Comparison of ENCODE assay signal across 8 mouse cellular contexts in the genomic region with DNA sequence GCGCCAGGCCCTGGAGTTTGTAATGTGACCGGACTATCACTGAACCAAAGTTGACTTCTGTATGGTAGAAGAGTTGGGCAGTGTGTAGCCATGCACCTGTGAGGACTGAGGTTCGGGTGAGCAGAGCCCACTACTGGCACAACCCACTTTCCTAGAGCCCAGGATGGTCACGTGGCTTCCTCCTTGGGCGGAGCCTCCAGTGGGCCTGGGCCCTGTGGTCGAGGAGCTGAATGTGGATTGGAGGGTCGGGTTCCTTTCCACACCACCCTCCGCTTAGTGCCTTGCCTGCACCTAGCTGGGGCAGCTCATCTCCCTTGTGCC. TPM values are rescaled to one million over a fixed set of nuclear protein-coding genes. Genes with fewer than 3 reads are reported as not detected.
DNase-seq lines count a peak whose midpoint lies in the region; ATAC-seq and TF ChIP-seq lines count a peak whose summit lies in the region.

No protein-coding gene starts in this region.

- intact Hi-C loops in heart, postnatal 14 days (cut with DNase I), result loop anchor here (5.0 to 10.0 kb wide), 3 partner anchors 100 to 312 kb away; no protein-coding TSS in a partner anchor

- peaks cover 60% of the 10 kb centered on the region for H3K4me1 ChIP-seq in E14TG2a.4 (replicated peaks; ENCODE audit: low read depth, low read length)
- H3K4me1 ChIP-seq in forebrain, embryonic 14.5 days (ENCODE audit: control insufficient read depth, insufficient read depth, low read length), result peaks cover 12% of the 10 kb centered on the region
- peaks cover 40% of the 10 kb centered on the region for H3K4me1 ChIP-seq in liver, embryonic 16.5 days (ENCODE audit: control insufficient read depth, low read depth, low read length)
- H3K4me1 ChIP-seq in neural tube, embryonic 12.5 days, result peaks cover 9% of the 10 kb centered on the region
- H3K4me1 ChIP-seq in stomach, postnatal 0 days (replicated peaks; ENCODE audit: control insufficient read depth, insufficient read depth), result peaks cover 4% of the 10 kb centered on the region; the same call in 1 of the 2 replicates

- WGBS in forebrain, embryonic 14.5 days, result under 1% methylated on average over 8 of the region's 8 CpGs
- under 1% methylated on average over 8 of the region's 8 CpGs for WGBS in large intestine, adult 2 months
- whole genome bisulfite sequencing in liver, embryonic 16.5 days (ENCODE audit: insufficient replicate concordance), result 0% methylated on average over 8 of the region's 8 CpGs
- WGBS in neural tube, embryonic 12.5 days, result 0% methylated on average over 8 of the region's 8 CpGs
- WGBS in stomach, postnatal 0 days, result 2% methylated on average over 8 of the region's 8 CpGs

- H3K4me2 ChIP-seq in forebrain, embryonic 14.5 days (ENCODE audit: low read length), result peak overlapping the region; percentile 99
- H3K4me2 ChIP-seq in liver, embryonic 16.5 days (ENCODE audit: low read depth, low read length), result peak overlapping the region; percentile 87
- H3K4me2 ChIP-seq in neural tube, embryonic 12.5 days (replicated peaks), result peak overlapping the region; percentile 97
- H3K4me2 ChIP-seq in stomach, postnatal 0 days (replicated peaks; ENCODE audit: low read depth), result peak overlapping the region; percentile 98

- H3K9ac ChIP-seq in forebrain, embryonic 14.5 days (ENCODE audit: low read length), result peak overlapping the region; percentile 83
- H3K9ac ChIP-seq in liver, embryonic 16.5 days (ENCODE audit: low read depth, low read length), result peak overlapping the region; percentile 76
- peak overlapping the region; percentile 74 for H3K9ac ChIP-seq in neural tube, embryonic 12.5 days
- H3K9ac ChIP-seq in stomach, postnatal 0 days (ENCODE audit: low read length), result peak overlapping the region; percentile 83

- H3K36me3 ChIP-seq in E14TG2a.4 (ENCODE audit: insufficient read depth, low read length), result peaks cover 41% of the 10 kb centered on the region
- peaks cover 63% of the 10 kb centered on the region for H3K36me3 ChIP-seq in forebrain, embryonic 14.5 days (ENCODE audit: control insufficient read depth, insufficient read depth, low read length)
- peaks cover 40% of the 10 kb centered on the region for H3K36me3 ChIP-seq in liver, embryonic 16.5 days (ENCODE audit: control insufficient read depth, insufficient read depth)
- H3K36me3 ChIP-seq in neural tube, embryonic 12.5 days, result peaks cover 63% of the 10 kb centered on the region
- peaks cover 15% of the 10 kb centered on the region for H3K36me3 ChIP-seq in stomach, postnatal 0 days (ENCODE audit: control insufficient read depth, insufficient read depth, low read length)

- DNase-seq in forebrain, embryonic 14.5 days (ENCODE audit: low spot score), result peak; percentile 94
- DNase-seq in heart, postnatal 14 days, result peak; percentile 75 to 86
- peak; percentile 65 for DNase-seq in large intestine, adult 2 months (ENCODE audit: low read depth, low spot score)
- peak; percentile 87 for DNase-seq in stomach, postnatal 0 days (ENCODE audit: low spot score)

- peak overlapping the region; percentile 98 for H3K4me3 ChIP-seq in E14TG2a.4 (replicated peaks; ENCODE audit: low read length)
- peak overlapping the region; percentile 66 for H3K4me3 ChIP-seq in forebrain, embryonic 14.5 days (ENCODE audit: low read depth, low read length)
- peak overlapping the region; percentile 67 for H3K4me3 ChIP-seq in liver, embryonic 16.5 days (ENCODE audit: low read depth, low read length)
- H3K4me3 ChIP-seq in neural tube, embryonic 12.5 days, result peak overlapping the region; percentile 55
- peak overlapping the region; percentile 66 for H3K4me3 ChIP-seq in stomach, postnatal 0 days (ENCODE audit: low read depth, low read length)

- H3K9me3 ChIP-seq in E14TG2a.4 (ENCODE audit: low read length), result no peaks in the 10 kb centered on the region
- no peaks in the 10 kb centered on the region for H3K9me3 ChIP-seq in forebrain, embryonic 14.5 days (replicated peaks; ENCODE audit: control insufficient read depth, low read length)
- H3K9me3 ChIP-seq in liver, embryonic 16.5 days (replicated peaks; ENCODE audit: control insufficient read depth, low read length), result no peaks in the 10 kb centered on the region
- H3K9me3 ChIP-seq in neural tube, embryonic 12.5 days, result no peaks in the 10 kb centered on the region
- H3K9me3 ChIP-seq in stomach, postnatal 0 days (ENCODE audit: control insufficient read depth, low read length), result no peaks in the 10 kb centered on the region

- ATAC-seq in cerebellum, adult (ENCODE audit: insufficient number of reproducible peaks, low FRiP score, low TSS enrichment), result peak; percentile 31
- peak; percentile 84 for ATAC-seq in forebrain, embryonic 14.5 days
- peak; percentile 74 for ATAC-seq in liver, embryonic 16.5 days (ENCODE audit: low read depth)
- ATAC-seq in neural tube, embryonic 12.5 days (ENCODE audit: low FRiP score, low read depth), result peak; percentile 82
- ATAC-seq in stomach, postnatal 0 days (ENCODE audit: low FRiP score, low TSS enrichment), result peak; percentile 69

- H3K27ac ChIP-seq in forebrain, embryonic 14.5 days (ENCODE audit: low read depth, low read length), result peak overlapping the region; percentile 98
- H3K27ac ChIP-seq in liver, embryonic 16.5 days (ENCODE audit: low read length), result peak overlapping the region; percentile 91
- peak overlapping the region; percentile 93 for H3K27ac ChIP-seq in neural tube, embryonic 12.5 days
- peak overlapping the region; percentile 98 for H3K27ac ChIP-seq in stomach, postnatal 0 days (replicated peaks)

- no peak for TF ChIP-seq CTCF in E14TG2a.4 (conservative IDR thresholded peaks at IDR 0.05; ENCODE audit: low read length)
- TF ChIP-seq CTCF in stomach, postnatal 0 days (IDR thresholded peaks at IDR 0.05; ENCODE audit: low read depth), result peak; percentile 37; the same call in 1 of the 2 replicates

- H3K27me3 ChIP-seq in E14TG2a.4 (ENCODE audit: insufficient read depth, low read length), result no peaks in the 10 kb centered on the region
- H3K27me3 ChIP-seq in forebrain, embryonic 14.5 days (replicated peaks; ENCODE audit: control insufficient read depth, insufficient read depth, low read length), result no peaks in the 10 kb centered on the region
- no peaks in the 10 kb centered on the region for H3K27me3 ChIP-seq in liver, embryonic 16.5 days (ENCODE audit: control insufficient read depth, insufficient read depth, low read depth, low read length)
- H3K27me3 ChIP-seq in neural tube, embryonic 12.5 days (replicated peaks), result no peaks in the 10 kb centered on the region
- no peaks in the 10 kb centered on the region for H3K27me3 ChIP-seq in stomach, postnatal 0 days (ENCODE audit: control insufficient read depth, insufficient read depth, low read length)

- TF ChIP-seq EP300 in stomach, postnatal 0 days (optimal IDR thresholded peaks at IDR 0.05), result no peak

RNA-seq across cellular contexts. Expression of a gene that starts 2.1 kb away (rescaled TPM):
- polyA plus RNA-seq in forebrain, embryonic 14.5 days (2014; fragmentation: Nextera tagmentation; extraction: Ambion mirVana), result 1.3 and 1.9 TPM in 2 replicates
- 10 to 100 TPM; 48.3 to 59.1 TPM for total RNA-seq in heart, postnatal 14 days (2021)
- polyA plus RNA-seq in large intestine, adult 2 months (2012; rRNA removed), result 10.6 and 13.5 TPM in 2 replicates
- 0.75 and 1.8 TPM in 2 replicates for polyA plus RNA-seq in liver, embryonic 16.5 days (2015; fragmentation: Nextera tagmentation; extraction: Ambion mirVana)
- 2.8 and 2.9 TPM in 2 replicates for polyA plus RNA-seq in neural tube, embryonic 12.5 days (2016; fragmentation: Nextera tagmentation; extraction: Ambion mirVana)
- 30.8 and 33.8 TPM in 2 replicates for polyA plus RNA-seq in stomach, postnatal 0 days (2015; fragmentation: Nextera tagmentation; extraction: Ambion mirVana)

Comparison
In these comparisons a context has a peak if more than half of its experiments do, and no peak if none do; other contexts are left out.
1. Peak in every context shown above with its lines: DNase-seq, ATAC-seq, H3K4me3 ChIP-seq and H3K27ac ChIP-seq.
2. ATAC-seq: peak in every context shown above with its lines; median percentile 84 in forebrain, embryonic 14.5 days; 82 in neural tube, embryonic 12.5 days; 74 in liver, embryonic 16.5 days; 69 in stomach, postnatal 0 days; 31 in cerebellum, adult.